26 mouse cellular contexts compared by ENCODE assay signal in genomic region chr2:19630544-19630943, GRCm38 (mm10). TPM values are rescaled to one million over a fixed set of nuclear protein-coding genes. Genes with fewer than 3 reads are reported as not detected.
DNase-seq lines count a peak whose midpoint lies in the region; ATAC-seq lines count a peak whose summit lies in the region.
"Had no signal": no experiment of that assay in that cellular context is flagged by ENCODE, and none has a peak within 500 bp of the region (broad histone marks: within the 10 kb centered on the region; RNA-seq: fewer than 3 reads in every experiment).

No protein-coding gene starts in this region.

- H3K4me1 ChIP-seq in forebrain, embryonic 16.5 days (replicated peaks; ENCODE audit: control insufficient read depth, insufficient read depth, low read length), result no peaks in the 10 kb centered on the region
- H3K4me1 ChIP-seq in hindbrain, embryonic 11.5 days (replicated peaks; ENCODE audit: control insufficient read depth, insufficient read depth, low read length), result no peaks in the 10 kb centered on the region
- H3K4me1 ChIP-seq: embryonic facial prominence, embryonic 12.5 days; forebrain, embryonic 15.5 days; hindbrain, embryonic 12.5 days; lung, embryonic 15.5 days; midbrain, embryonic 15.5 days; stomach, embryonic 15.5 days had no signal

- no peak overlapping the region for H3K9ac ChIP-seq in forebrain, embryonic 16.5 days (replicated peaks; ENCODE audit: low read depth, low read length)
- H3K9ac ChIP-seq in hindbrain, embryonic 11.5 days (ENCODE audit: low read depth, low read length), result no peak overlapping the region
- H3K9ac ChIP-seq: embryonic facial prominence, embryonic 12.5 days; forebrain, embryonic 15.5 days; hindbrain, embryonic 12.5 days; lung, embryonic 15.5 days; midbrain, embryonic 15.5 days; stomach, embryonic 15.5 days had no signal

- H3K4me3 ChIP-seq in forebrain, embryonic 16.5 days (replicated peaks; ENCODE audit: low read length), result no peak overlapping the region
- no peak overlapping the region for H3K4me3 ChIP-seq in hindbrain, embryonic 11.5 days (ENCODE audit: low read depth, low read length)
- H3K4me3 ChIP-seq: embryonic facial prominence, embryonic 12.5 days; forebrain, embryonic 15.5 days; hindbrain, embryonic 12.5 days; lung, embryonic 15.5 days; midbrain, embryonic 15.5 days; stomach, embryonic 15.5 days had no signal

- no peak overlapping the region for H3K27ac ChIP-seq in forebrain, embryonic 16.5 days (ENCODE audit: low read length)
- no peak overlapping the region for H3K27ac ChIP-seq in hindbrain, embryonic 11.5 days (ENCODE audit: low read depth, low read length)
- H3K27ac ChIP-seq: embryonic facial prominence, embryonic 12.5 days; forebrain, embryonic 15.5 days; hindbrain, embryonic 12.5 days; lung, embryonic 15.5 days; midbrain, embryonic 15.5 days; stomach, embryonic 15.5 days had no signal

- peak; percentile 21 for DNase-seq in CD4-positive, CD25-positive, alpha-beta regulatory T cell, adult 2 months (ENCODE audit: low read depth, low spot score)
- DNase-seq in induced T-regulatory cell, adult 2 months (ENCODE audit: low read depth), result peak; percentile 64
- DNase-seq in right cerebral cortex, adult 2 months (ENCODE audit: low spot score in 2 of 2), result no peak
- no peak for DNase-seq in left cerebral cortex, postnatal 36 days (ENCODE audit: low spot score in 2 of 2)
- no peak for DNase-seq in hindbrain, embryonic 11.5 days (ENCODE audit: low spot score)
- DNase-seq: adrenal gland, adult 2 months; cerebellum, adult 8-10 months; cerebellum, postnatal 25 days; embryo, embryonic 11 days; heart, postnatal 14 days; kidney, adult 18-20 months; kidney, postnatal 36 days; layer of hippocampus, postnatal 36 days; liver; right cerebral cortex, adult 18-20 months; right cerebral cortex, postnatal 4 days; thymus, postnatal 14 days had no signal

- H3K27me3 ChIP-seq in forebrain, embryonic 16.5 days (replicated peaks; ENCODE audit: control insufficient read depth, insufficient read depth, low read length), result no peaks in the 10 kb centered on the region
- no peaks in the 10 kb centered on the region for H3K27me3 ChIP-seq in hindbrain, embryonic 11.5 days (ENCODE audit: control insufficient read depth, insufficient read depth, low read length)
- H3K27me3 ChIP-seq: embryonic facial prominence, embryonic 12.5 days; forebrain, embryonic 15.5 days; hindbrain, embryonic 12.5 days; lung, embryonic 15.5 days; midbrain, embryonic 15.5 days; stomach, embryonic 15.5 days had no signal

- H3K36me3 ChIP-seq in forebrain, embryonic 16.5 days (ENCODE audit: control insufficient read depth, insufficient read depth), result no peaks in the 10 kb centered on the region
- no peaks in the 10 kb centered on the region for H3K36me3 ChIP-seq in hindbrain, embryonic 11.5 days (ENCODE audit: control insufficient read depth, insufficient read depth, low read length)
- H3K36me3 ChIP-seq: embryonic facial prominence, embryonic 12.5 days; forebrain, embryonic 15.5 days; hindbrain, embryonic 12.5 days; lung, embryonic 15.5 days; midbrain, embryonic 15.5 days; stomach, embryonic 15.5 days had no signal

- ATAC-seq in activated CD4-positive, CD25-positive, alpha-beta regulatory T cell, adult 4 months, result peak; percentile 80
- ATAC-seq in monocyte, adult 5-6 weeks (replicated peaks; ENCODE audit: insufficient number of reproducible peaks, low FRiP score, low TSS enrichment, poor library complexity, severe bottlenecking), result 0 out of 2 replicates have a peak, but pooled peaks have one; percentile 58
- no peak for ATAC-seq in forebrain, embryonic 16.5 days
- no peak for ATAC-seq in hindbrain, embryonic 11.5 days (ENCODE audit: low FRiP score)
- ATAC-seq: forebrain, embryonic 15.5 days; midbrain, embryonic 15.5 days had no signal

- H3K4me2 ChIP-seq in forebrain, embryonic 16.5 days (ENCODE audit: low read length), result no peak overlapping the region
- no peak overlapping the region for H3K4me2 ChIP-seq in hindbrain, embryonic 11.5 days (replicated peaks; ENCODE audit: low read depth, low read length)
- H3K4me2 ChIP-seq: embryonic facial prominence, embryonic 12.5 days; forebrain, embryonic 15.5 days; hindbrain, embryonic 12.5 days; lung, embryonic 15.5 days; midbrain, embryonic 15.5 days; stomach, embryonic 15.5 days had no signal

- no peaks in the 10 kb centered on the region for H3K9me3 ChIP-seq in forebrain, embryonic 16.5 days (ENCODE audit: control insufficient read depth, low read length)
- no peaks in the 10 kb centered on the region for H3K9me3 ChIP-seq in hindbrain, embryonic 11.5 days (ENCODE audit: control insufficient read depth, low read length)
- H3K9me3 ChIP-seq: embryonic facial prominence, embryonic 12.5 days; forebrain, embryonic 15.5 days; lung, embryonic 15.5 days; midbrain, embryonic 15.5 days; stomach, embryonic 15.5 days had no signal

- intact Hi-C loops in left cerebral cortex, postnatal 36 days (cut with DNase I), result no loop called here

- WGBS in forebrain, embryonic 16.5 days, result 71% methylated on average over 1 of the region's 1 CpGs
- 82% methylated on average over 1 of the region's 1 CpGs for WGBS in hindbrain, embryonic 11.5 days

RNA-seq across cellular contexts. Expression of gene Otud1, which starts 27.0 kb away (rescaled TPM):
- polyA plus RNA-seq in activated CD4-positive, CD25-positive, alpha-beta regulatory T cell, adult 4 months (2017; shearing (Covaris generic)), result under 1 TPM; 0.48 to 0.89 TPM
- 18.5 to 19.6 TPM (median 19.2 TPM) in 3 replicates for total RNA-seq in monocyte, adult 5-6 weeks (2017)
- total RNA-seq in left cerebral cortex, postnatal 36 days (2021), result 10 to 100 TPM; 23.4 to 30.0 TPM
- 1.6 and 2.1 TPM in 2 replicates for polyA plus RNA-seq in forebrain, embryonic 16.5 days (2015; fragmentation: Nextera tagmentation; extraction: Ambion mirVana)
- polyA plus RNA-seq in hindbrain, embryonic 11.5 days (2014; fragmentation: Nextera tagmentation; extraction: Ambion mirVana), result 1.3 and 1.4 TPM in 2 replicates

Comparison
In these comparisons a context has a peak if more than half of its experiments do, and no peak if none do; other contexts are left out.
1. DNase-seq: peak in CD4-positive, CD25-positive, alpha-beta regulatory T cell, adult 2 months (single experiment) and induced T-regulatory cell, adult 2 months (single experiment); none in right cerebral cortex, adult 2 months (0 of 2), left cerebral cortex, postnatal 36 days (0 of 2) and hindbrain, embryonic 11.5 days (single experiment).
2. ATAC-seq: peak in activated CD4-positive, CD25-positive, alpha-beta regulatory T cell, adult 4 months (single experiment) and monocyte, adult 5-6 weeks (single experiment); none in forebrain, embryonic 16.5 days (single experiment) and hindbrain, embryonic 11.5 days (single experiment).